Mouse (Mus musculus): ENCODE data around the gene Ssbp2. TPM values are rescaled to one million over a fixed set of nuclear protein-coding genes. Genes with fewer than 3 reads are reported as not detected.

Gene Ssbp2
- polyA plus RNA-seq, 2 experiments = 118 to 174 TPM

DNA sequence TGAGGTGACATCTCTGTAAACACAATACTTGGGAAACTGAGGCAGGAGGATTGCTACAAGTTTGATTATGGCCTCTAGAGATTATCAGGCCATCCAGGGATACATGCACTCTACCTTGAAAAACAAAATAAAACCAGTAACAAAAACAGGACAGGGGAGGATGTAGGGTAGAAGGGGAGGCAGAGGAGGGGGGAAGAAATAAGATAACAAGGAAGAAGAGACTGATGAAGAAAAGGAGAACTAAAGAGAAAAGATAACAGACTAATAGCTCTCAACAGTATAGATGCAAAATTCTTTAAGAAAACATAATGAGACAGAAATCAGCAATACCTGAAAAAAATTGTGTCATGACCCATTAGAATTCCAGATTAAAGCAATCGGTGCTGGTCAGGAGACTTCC lies 277.1 kb downstream of the Ssbp2 start:
- Histone ChIP-seq H3K4me1 (ENCODE audit: control insufficient read depth, insufficient read depth, low read length) (no peaks in the 10 kb centered on the region), H3K27me3 (ENCODE audit: control insufficient read depth, insufficient read depth, low read length) (peaks cover 8% of the 10 kb centered on the region; the same call in 1 of the 2 replicates), H3K4me3 (replicated peaks; ENCODE audit: low read length) (no peak overlapping the region), H3K9me3 (ENCODE audit: control insufficient read depth, low read length) (no peaks in the 10 kb centered on the region), H3K9ac (ENCODE audit: low read depth, low read length, severe bottlenecking) (no peak overlapping the region), H3K4me2 (replicated peaks; ENCODE audit: low read depth, low read length, severe bottlenecking) (no peak overlapping the region), H3K27ac (replicated peaks; ENCODE audit: low read depth, low read length) (no peak overlapping the region), H3K36me3 (ENCODE audit: control insufficient read depth, insufficient read depth, low read length) (no peaks in the 10 kb centered on the region)
- no peak for ATAC-seq (ENCODE audit: low FRiP score, low read depth)
- WGBS = 96% methylated on average over 1 of the region's 1 CpGs
- DNase-seq (ENCODE audit: low spot score) = no peak
- TF ChIP-seq POLR2A (IDR thresholded peaks at IDR 0.05; ENCODE audit: borderline replicate concordance, extremely low read depth, insufficient read depth, insufficient read length) = no peak

DNA sequence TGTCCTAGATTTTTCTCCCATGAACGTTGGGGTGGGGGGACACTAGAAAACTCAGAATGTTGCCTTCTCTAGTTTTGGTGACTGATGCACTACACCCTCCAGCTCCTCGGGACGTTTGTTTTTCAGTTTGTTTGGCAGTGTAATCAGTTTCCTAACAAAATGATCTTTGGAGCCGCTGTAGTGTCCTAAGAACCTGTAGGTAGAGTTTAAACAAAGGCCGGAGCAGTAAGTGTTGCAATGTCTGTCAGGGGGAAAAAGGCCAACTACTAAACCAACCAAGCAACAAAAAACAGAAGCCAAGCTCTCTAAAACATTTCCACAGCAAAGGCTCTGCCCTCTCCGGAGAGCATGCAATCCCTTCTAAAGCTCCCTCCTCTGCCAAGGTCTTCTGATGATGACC lies 280.8 kb downstream of the Ssbp2 start:
- no peak for ATAC-seq (ENCODE audit: low FRiP score, low read depth)
- WGBS = 69% methylated on average over 6 of the region's 6 CpGs
- no peaks in the 10 kb centered on the region for H3K36me3 ChIP-seq (ENCODE audit: control insufficient read depth, insufficient read depth, low read length)

DNA sequence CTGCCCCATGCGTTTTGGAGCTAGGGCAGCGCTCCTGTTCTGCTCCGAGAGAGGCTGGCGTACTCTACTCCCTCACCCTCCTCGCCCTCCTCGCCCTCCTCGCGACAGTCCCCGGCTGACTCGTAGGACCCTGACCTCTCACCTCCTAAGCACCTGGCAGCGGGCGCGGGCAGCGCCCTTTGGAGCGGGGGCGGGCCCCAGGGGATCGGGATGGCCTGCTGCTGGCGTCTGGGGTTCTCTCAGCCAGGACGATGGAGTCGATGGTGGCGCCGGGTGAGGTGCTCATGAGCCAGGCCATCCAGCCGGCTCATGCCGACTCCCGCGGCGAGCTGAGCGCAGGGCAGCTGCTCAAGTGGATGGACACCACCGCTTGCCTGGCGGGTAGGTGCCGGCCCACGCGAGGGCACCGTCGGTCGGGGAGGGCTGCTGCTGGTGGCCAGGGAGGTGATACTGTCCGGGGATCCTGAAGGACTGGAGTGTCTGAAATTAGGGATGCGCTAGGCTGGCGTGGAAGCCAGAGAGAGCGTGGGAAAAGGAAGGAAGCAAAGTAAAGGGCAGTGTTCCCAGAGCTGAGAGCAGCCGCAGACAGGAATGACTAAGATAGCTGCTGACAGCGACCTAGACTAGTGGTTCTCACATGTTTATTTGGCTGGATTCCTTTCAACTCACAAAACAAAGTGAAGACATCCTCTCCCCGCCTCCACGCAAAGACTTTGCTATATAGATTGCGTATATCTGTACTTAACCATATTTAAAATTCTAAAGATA lies 281.4 kb downstream of the Ssbp2 start, which contains the start of gene Acot12:
Gene Acot12, plus strand, starts transcription at position 233 of the 768 bp plus-strand sequence.
- WGBS = 10% methylated on average over 45 of the region's 45 CpGs
- Histone ChIP-seq H3K4me2 (replicated peaks; ENCODE audit: low read depth, low read length, severe bottlenecking) (peak within 1 kb of the TSS; percentile 72), H3K4me1 (ENCODE audit: control insufficient read depth, insufficient read depth, low read length) (no peaks in the 10 kb centered on the region), H3K27ac (replicated peaks; ENCODE audit: low read depth, low read length) (no peak within 1 kb of the TSS), H3K9me3 (ENCODE audit: control insufficient read depth, low read length) (no peaks in the 10 kb centered on the region), H3K9ac (ENCODE audit: low read depth, low read length, severe bottlenecking) (peak within 1 kb of the TSS; percentile 26; the same call in 1 of the 2 replicates), H3K36me3 (ENCODE audit: control insufficient read depth, insufficient read depth, low read length) (no peaks in the 10 kb centered on the region), H3K4me3 (replicated peaks; ENCODE audit: low read length) (peak within 1 kb of the TSS; percentile 35), H3K27me3 (ENCODE audit: control insufficient read depth, insufficient read depth, low read length) (peaks cover 8% of the 10 kb centered on the region; the same call in 1 of the 2 replicates)
- no peak for TF ChIP-seq POLR2A (IDR thresholded peaks at IDR 0.05; ENCODE audit: borderline replicate concordance, extremely low read depth, insufficient read depth, insufficient read length)
- ATAC-seq (ENCODE audit: low FRiP score, low read depth) (no peak), DNase-seq (ENCODE audit: low spot score) (no peak)

More for the DNA sequence above, 280.8 kb downstream of the Ssbp2 start:
- Histone ChIP-seq H3K9ac (ENCODE audit: low read depth, low read length, severe bottlenecking) (no peak overlapping the region; the same call in 1 of the 2 replicates), H3K4me1 (ENCODE audit: control insufficient read depth, insufficient read depth, low read length) (no peaks in the 10 kb centered on the region), H3K4me3 (replicated peaks; ENCODE audit: low read length) (peak overlapping the region; percentile 35), H3K4me2 (replicated peaks; ENCODE audit: low read depth, low read length, severe bottlenecking) (peak overlapping the region; percentile 72; the same call in 1 of the 2 replicates), H3K27me3 (ENCODE audit: control insufficient read depth, insufficient read depth, low read length) (peaks cover 8% of the 10 kb centered on the region; the same call in 1 of the 2 replicates), H3K9me3 (ENCODE audit: control insufficient read depth, low read length) (no peaks in the 10 kb centered on the region), H3K27ac (replicated peaks; ENCODE audit: low read depth, low read length) (no peak overlapping the region)
- DNase-seq (ENCODE audit: low spot score) = no peak
- no peak for TF ChIP-seq POLR2A (IDR thresholded peaks at IDR 0.05; ENCODE audit: borderline replicate concordance, extremely low read depth, insufficient read depth, insufficient read length)

DNA sequence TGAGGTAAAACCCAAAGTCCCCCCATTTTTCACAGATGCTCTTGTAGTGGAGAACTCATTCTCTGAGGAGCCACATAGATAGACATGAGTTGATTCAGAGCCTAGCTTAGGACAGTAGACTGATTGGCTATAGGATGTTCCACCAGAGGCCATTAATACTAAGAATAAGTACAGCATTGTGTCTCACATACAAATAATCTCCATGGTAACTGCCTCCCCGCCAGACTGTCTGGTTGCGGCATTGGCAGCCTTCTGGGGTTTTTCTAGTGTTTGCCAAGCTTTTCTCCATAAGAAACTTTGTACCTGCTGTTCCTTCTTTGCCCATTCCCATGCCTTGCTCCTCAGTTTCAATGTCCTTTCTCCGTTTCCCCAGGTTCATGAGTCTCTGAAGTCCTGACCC lies 283.1 kb downstream of the Ssbp2 start:
- no peak for DNase-seq (ENCODE audit: low spot score)
- Histone ChIP-seq H3K4me1 (ENCODE audit: control insufficient read depth, insufficient read depth, low read length) (no peaks in the 10 kb centered on the region), H3K36me3 (ENCODE audit: control insufficient read depth, insufficient read depth, low read length) (no peaks in the 10 kb centered on the region), H3K9ac (ENCODE audit: low read depth, low read length, severe bottlenecking) (no peak overlapping the region), H3K27me3 (ENCODE audit: control insufficient read depth, insufficient read depth, low read length) (peaks cover 8% of the 10 kb centered on the region; the same call in 1 of the 2 replicates), H3K9me3 (ENCODE audit: control insufficient read depth, low read length) (no peaks in the 10 kb centered on the region), H3K4me2 (replicated peaks; ENCODE audit: low read depth, low read length, severe bottlenecking) (no peak overlapping the region), H3K4me3 (replicated peaks; ENCODE audit: low read length) (no peak overlapping the region), H3K27ac (replicated peaks; ENCODE audit: low read depth, low read length) (no peak overlapping the region)
- WGBS = 94% methylated on average over 3 of the region's 3 CpGs
- TF ChIP-seq POLR2A (IDR thresholded peaks at IDR 0.05; ENCODE audit: borderline replicate concordance, extremely low read depth, insufficient read depth, insufficient read length) = no peak
- no peak for ATAC-seq (ENCODE audit: low FRiP score, low read depth)

GRCm38 (mm10) chr13:91746470-91746869 lies 286.4 kb downstream of the Ssbp2 start:
- no peak for ATAC-seq (ENCODE audit: low FRiP score, low read depth)
- H3K4me3 ChIP-seq (replicated peaks; ENCODE audit: low read length) = no peak overlapping the region
- H3K4me2 ChIP-seq (replicated peaks; ENCODE audit: low read depth, low read length, severe bottlenecking) = no peak overlapping the region
- H3K9me3 ChIP-seq (ENCODE audit: control insufficient read depth, low read length) = no peaks in the 10 kb centered on the region
- 89% methylated on average over 5 of the region's 5 CpGs for WGBS
- H3K9ac ChIP-seq (ENCODE audit: low read depth, low read length, severe bottlenecking) = no peak overlapping the region
- H3K27ac ChIP-seq (replicated peaks; ENCODE audit: low read depth, low read length) = no peak overlapping the region
- no peaks in the 10 kb centered on the region for H3K36me3 ChIP-seq (ENCODE audit: control insufficient read depth, insufficient read depth, low read length)
- TF ChIP-seq POLR2A (IDR thresholded peaks at IDR 0.05; ENCODE audit: borderline replicate concordance, extremely low read depth, insufficient read depth, insufficient read length) = no peak
- no peak for DNase-seq (ENCODE audit: low spot score)
- no peaks in the 10 kb centered on the region for H3K4me1 ChIP-seq (ENCODE audit: control insufficient read depth, insufficient read depth, low read length)
- H3K27me3 ChIP-seq (ENCODE audit: control insufficient read depth, insufficient read depth, low read length) = 0 out of 2 replicates have a peak, but pooled peaks cover under 1% of the 10 kb centered on the region
